Mouse (Mus musculus) forebrain, embryonic 13.5 days (tissue): Measurements from ENCODE around the gene Pigg. TPM values are rescaled to one million over a fixed set of nuclear protein-coding genes. Genes with fewer than 3 reads are reported as not detected.

Experiments
- ATAC-seq: fragments of 200-750 bp; cut with Nextera tagmentation; 2 replicates; pipeline ENCODE4 v1.8.0; 2017
- H3K27ac ChIP-seq: fragments of 300-500 bp; sonication (generic); 2 replicates; pipeline ENCODE4 v1.5.1; 2015; ENCODE audit warnings: inconsistent platforms, mild to moderate bottlenecking, moderate library complexity
- H3K27me3 ChIP-seq: fragments of 300-500 bp; sonication (generic); 2 replicates; pipeline ENCODE4 v1.6.1; 2015; ENCODE audit warnings: mild to moderate bottlenecking, inconsistent platforms
- H3K36me3 ChIP-seq: fragments of 300-500 bp; sonication (generic); 2 replicates; pipeline ENCODE4 v1.6.1; 2015; ENCODE audit warnings: mild to moderate bottlenecking, inconsistent platforms; ENCODE audit not compliant: poor library complexity, severe bottlenecking
- H3K4me1 ChIP-seq: fragments of 300-500 bp; sonication (generic); 2 replicates; pipeline ENCODE4 v1.6.1; 2015; ENCODE audit warnings: inconsistent platforms
- H3K4me2 ChIP-seq: fragments of 300-500 bp; sonication (generic); 2 replicates; pipeline ENCODE4 v1.6.1; 2015; ENCODE audit warnings: inconsistent platforms, mild to moderate bottlenecking, moderate library complexity
- H3K4me3 ChIP-seq: fragments of 300-500 bp; sonication (generic); 2 replicates; pipeline ENCODE4 v1.5.1; 2015; ENCODE audit warnings: mild to moderate bottlenecking, inconsistent platforms
- H3K9ac ChIP-seq: fragments of 300-500 bp; sonication (generic); 2 replicates; pipeline ENCODE4 v1.6.1; 2015; ENCODE audit warnings: mild to moderate bottlenecking, inconsistent platforms
- H3K9me3 ChIP-seq: fragments of 300-500 bp; sonication (generic); replicated peaks from 2 replicates; pipeline ENCODE4 v1.6.1; 2016; ENCODE audit warnings: inconsistent platforms
- WGBS: fragments of 180-500 bp; shearing (Covaris S2); methylation state at CpG from one replicate; pipeline ENCODE4 v1.1.7; 2015; 5-methylcytosine and 5-hydroxymethylcytosine counted together
- polyA plus RNA-seq: library from polyadenylated mRNA; unstranded; fragments of >200 nt; fragmentation: Nextera tagmentation; extraction: Ambion mirVana; gene quantifications from 2 replicates; pipeline ENCODE4 v1.2.1, GENCODE M21; 2015

Gene Pigg
- polyA plus RNA-seq, 1 experiment from 2014 or later = 6.0 TPM

DNA sequence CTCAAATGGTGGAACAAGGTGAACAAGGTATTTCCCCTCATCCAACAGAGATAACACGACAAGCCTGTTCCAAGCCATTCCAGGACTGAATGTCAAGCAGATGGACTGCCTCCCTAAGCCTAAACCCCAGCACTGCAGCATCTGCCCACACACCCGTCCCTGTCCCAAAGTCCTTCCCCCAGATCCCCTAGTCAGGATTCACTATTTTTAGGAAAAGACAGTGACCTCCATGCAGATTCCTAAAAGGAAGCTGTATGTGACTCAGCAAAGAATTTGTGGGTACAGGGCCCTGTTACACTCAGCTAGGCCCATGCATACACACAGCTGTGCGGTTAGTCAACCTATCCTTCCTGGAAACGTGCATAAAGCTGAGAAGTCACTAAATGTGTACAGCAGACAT lies 74.0 kb downstream of the Pigg start:
- no peak overlapping the region for H3K4me2 ChIP-seq
- no peaks in the 10 kb centered on the region for H3K4me1 ChIP-seq
- H3K27ac ChIP-seq = no peak overlapping the region
- H3K4me3 ChIP-seq = no peak overlapping the region
- 71% methylated on average over 4 of the region's 4 CpGs for WGBS
- no peaks in the 10 kb centered on the region for H3K36me3 ChIP-seq
- H3K9ac ChIP-seq = no peak overlapping the region
- H3K27me3 ChIP-seq = 0 out of 2 replicates have a peak, but pooled peaks cover 3% of the 10 kb centered on the region
- no peaks in the 10 kb centered on the region for H3K9me3 ChIP-seq
- ATAC-seq = no peak

- Histone ChIP-seq H3K9ac (no peak within 1 kb of the TSS), H3K4me1 (no peaks in the 10 kb centered on the region), H3K4me3 (no peak within 1 kb of the TSS), H3K9me3 (no peaks in the 10 kb centered on the region), H3K36me3 (no peaks in the 10 kb centered on the region), H3K4me2 (no peak within 1 kb of the TSS), H3K27ac (no peak within 1 kb of the TSS), H3K27me3 (0 out of 2 replicates have a peak, but pooled peaks cover 3% of the 10 kb centered on the region)
- WGBS = 77% methylated on average over 7 of the region's 7 CpGs
- ATAC-seq = no peak
Measured at GRCm38 (mm10) chr5:108388201-108388600, 75.8 kb downstream of the Pigg start, which contains the start of gene Pde6b. Gene Pde6b, plus strand, starts transcription at chr5:108388391.

DNA sequence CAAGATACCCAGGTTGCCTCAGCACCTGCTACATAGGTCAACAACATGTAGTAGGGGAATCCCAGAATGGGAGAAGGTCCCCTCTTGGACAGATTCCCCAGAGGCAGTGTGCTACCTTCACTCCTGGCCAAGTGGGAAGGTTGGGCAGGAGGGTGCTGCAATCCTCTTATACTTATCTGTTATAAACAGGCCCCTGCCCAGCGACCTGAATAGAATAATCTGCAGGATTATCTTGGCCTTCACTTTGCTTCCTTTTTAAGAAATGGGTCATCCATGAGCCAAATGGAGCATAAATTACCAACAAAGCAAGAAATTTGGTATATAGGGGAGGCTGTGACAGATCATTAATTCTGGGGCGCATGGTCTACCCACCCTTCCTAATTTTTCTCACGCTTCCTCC lies 77.3 kb downstream of the Pigg start:
- 69% methylated on average over 3 of the region's 3 CpGs for WGBS
- Histone ChIP-seq H3K4me2 (no peak overlapping the region), H3K36me3 (no peaks in the 10 kb centered on the region), H3K9ac (no peak overlapping the region), H3K4me3 (no peak overlapping the region), H3K9me3 (no peaks in the 10 kb centered on the region), H3K27ac (no peak overlapping the region), H3K27me3 (0 out of 2 replicates have a peak, but pooled peaks cover 3% of the 10 kb centered on the region), H3K4me1 (no peaks in the 10 kb centered on the region)
- ATAC-seq = no peak

Other genes starting within 250 kb of the Pigg start
- 143 and 160 TPM in 2 replicates for gene Mtf2, start 246.9 kb upstream of the Pigg start, polyA plus RNA-seq
- 27.4 and 28.0 TPM in 2 replicates for gene Tmed5, start 180.0 kb upstream of the Pigg start, polyA plus RNA-seq
- 9.1 and 11.4 TPM in 2 replicates for gene Ccdc18, start 179.7 kb upstream of the Pigg start, polyA plus RNA-seq
- 47.0 and 48.8 TPM in 2 replicates for gene Dr1, start 43.7 kb upstream of the Pigg start, polyA plus RNA-seq
- 0.28 and 0.31 TPM in 2 replicates for gene Gm42517, start 55.3 kb downstream of the Pigg start, polyA plus RNA-seq
- gene Pde6b, start 75.8 kb downstream of the Pigg start, polyA plus RNA-seq = 0.32 and 0.38 TPM in 2 replicates
- gene Atp5k, start 121.8 kb downstream of the Pigg start, polyA plus RNA-seq = 418 and 500 TPM in 2 replicates
- gene Mfsd7a, start 136.3 kb downstream of the Pigg start, polyA plus RNA-seq = 0.06 and 0.17 TPM in 2 replicates
- gene Pcgf3, start 148.6 kb downstream of the Pigg start, polyA plus RNA-seq = 30.1 and 30.8 TPM in 2 replicates
- gene Cplx1, start 237.4 kb downstream of the Pigg start, polyA plus RNA-seq = 31.4 and 33.8 TPM in 2 replicates